Mouse (Mus musculus): ENCODE results near the gene Pf4.

Pf4 gene

GRCm38 (mm10) chr5:90771880-90772653 lies at the start of gene Pf4:
Gene Pf4 (plus strand): TSS chr5:90772435.
- DNase-seq (ENCODE audit: low read depth, low spot score): peak; percentile 52

- no peak for DNase-seq (ENCODE audit: low read depth, low spot score)
Observed at GRCm38 (mm10) chr5:90722656-90723055, 49.6 kb upstream of the Pf4 start.

GRCm38 (mm10) chr5:90728254-90728653 lies 44.0 kb upstream of the Pf4 start:
- no peak for DNase-seq (ENCODE audit: low read depth, low spot score)

GRCm38 (mm10) chr5:90731480-90731879 lies 40.8 kb upstream of the Pf4 start:
- peak; percentile 9 for DNase-seq (ENCODE audit: low read depth, low spot score)

GRCm38 (mm10) chr5:90742029-90742428 lies 30.2 kb upstream of the Pf4 start:
- DNase-seq (ENCODE audit: low read depth, low spot score): peak; percentile 44

- no peak for DNase-seq (ENCODE audit: low read depth, low spot score)
Observed at GRCm38 (mm10) chr5:90753934-90754333, 18.3 kb upstream of the Pf4 start.

GRCm38 (mm10) chr5:90758020-90758605 lies 14.1 kb upstream of the Pf4 start:
- peak; percentile 56 for DNase-seq (ENCODE audit: low read depth, low spot score)

- DNase-seq (ENCODE audit: low read depth, low spot score): no peak
Observed at GRCm38 (mm10) chr5:90759077-90760065, 12.9 kb upstream of the Pf4 start, which contains the start of gene Cxcl5. Gene Cxcl5 (plus strand): TSS chr5:90759360.

- DNase-seq (ENCODE audit: low read depth, low spot score): no peak
Observed at GRCm38 (mm10) chr5:90760303-90760702, 11.9 kb upstream of the Pf4 start.

GRCm38 (mm10) chr5:90760844-90761243 lies 11.4 kb upstream of the Pf4 start:
- DNase-seq (ENCODE audit: low read depth, low spot score): no peak

GRCm38 (mm10) chr5:90761834-90762233 lies 10.4 kb upstream of the Pf4 start:
- DNase-seq (ENCODE audit: low read depth, low spot score): no peak

GRCm38 (mm10) chr5:90763912-90764665 lies 8.1 kb upstream of the Pf4 start:
- no peak for DNase-seq (ENCODE audit: low read depth, low spot score)

- no peak for DNase-seq (ENCODE audit: low read depth, low spot score)
Observed at GRCm38 (mm10) chr5:90765821-90766606, 6.2 kb upstream of the Pf4 start.

GRCm38 (mm10) chr5:90768218-90768617 lies 4.0 kb upstream of the Pf4 start, which contains the start of gene Ppbp:
Gene Ppbp (plus strand): TSS chr5:90768518.
- no peak for DNase-seq (ENCODE audit: low read depth, low spot score)

GRCm38 (mm10) chr5:90771369-90771768 lies 866 bp upstream of the Pf4 start:
- peak; percentile 25 for DNase-seq (ENCODE audit: low read depth, low spot score)

- no peak for DNase-seq (ENCODE audit: low read depth, low spot score)
Observed at GRCm38 (mm10) chr5:90775562-90775961, 3.3 kb downstream of the Pf4 start.

- DNase-seq (ENCODE audit: low read depth, low spot score): no peak
Observed at GRCm38 (mm10) chr5:90777621-90778020, 5.4 kb downstream of the Pf4 start.

GRCm38 (mm10) chr5:90778856-90779255 lies 6.6 kb downstream of the Pf4 start:
- peak; percentile 48 for DNase-seq (ENCODE audit: low read depth, low spot score)

GRCm38 (mm10) chr5:90783697-90784096 lies 11.5 kb downstream of the Pf4 start:
- DNase-seq (ENCODE audit: low read depth, low spot score): no peak
